Mouse (Mus musculus): ENCODE data around the gene Ap1s3.

Gene Ap1s3

GRCm38 (mm10) chr1:79671543-79672337, at the start of gene Ap1s3:
Ap1s3 (minus strand) TSS chr1:79671972.
- peak; percentile 42 for DNase-seq (ENCODE audit: low spot score in 2 of 2)

GRCm38 (mm10) chr1:79714152-79714923, 42.6 kb upstream of the Ap1s3 start:
- no peak for DNase-seq (ENCODE audit: low spot score in 2 of 2)

- DNase-seq (ENCODE audit: low spot score in 2 of 2), result no peak
These were observed 41.3 kb upstream of the Ap1s3 start for GRCm38 (mm10) chr1:79713081-79713480.

GRCm38 (mm10) chr1:79711147-79712126, 39.7 kb upstream of the Ap1s3 start:
- no peak for DNase-seq (ENCODE audit: low spot score in 2 of 2)

GRCm38 (mm10) chr1:79710678-79711077, 38.9 kb upstream of the Ap1s3 start:
- peak in 1 of 2 experiments; percentile 55 for DNase-seq (ENCODE audit: low spot score in 2 of 2)

- DNase-seq (ENCODE audit: low spot score in 2 of 2), result peak in 1 of 2 experiments; percentile 23
These were observed 38.4 kb upstream of the Ap1s3 start for GRCm38 (mm10) chr1:79710216-79710615.

- no peak for DNase-seq (ENCODE audit: low spot score in 2 of 2)
These were observed 35.6 kb upstream of the Ap1s3 start for GRCm38 (mm10) chr1:79707383-79707782.

GRCm38 (mm10) chr1:79706707-79707106, 34.9 kb upstream of the Ap1s3 start:
- no peak for DNase-seq (ENCODE audit: low spot score in 2 of 2)

GRCm38 (mm10) chr1:79704672-79705071, 32.9 kb upstream of the Ap1s3 start:
- DNase-seq (ENCODE audit: low spot score in 2 of 2), result peak in 1 of 2 experiments; percentile 20

- no peak for DNase-seq (ENCODE audit: low spot score in 2 of 2)
These were observed 31.7 kb upstream of the Ap1s3 start for GRCm38 (mm10) chr1:79703520-79703919.

- DNase-seq (ENCODE audit: low spot score in 2 of 2), result no peak
These were observed 26.7 kb upstream of the Ap1s3 start for GRCm38 (mm10) chr1:79698506-79698905.

- peak; percentile 66 to 71 for DNase-seq (ENCODE audit: low spot score in 2 of 2)
These were observed 25.6 kb upstream of the Ap1s3 start for GRCm38 (mm10) chr1:79697382-79697781.

GRCm38 (mm10) chr1:79696933-79697332, 25.2 kb upstream of the Ap1s3 start:
- no peak for DNase-seq (ENCODE audit: low spot score in 2 of 2)

- DNase-seq (ENCODE audit: low spot score in 2 of 2), result no peak
These were observed 20.7 kb upstream of the Ap1s3 start for GRCm38 (mm10) chr1:79692482-79692881.

GRCm38 (mm10) chr1:79687254-79687653, 15.5 kb upstream of the Ap1s3 start:
- no peak for DNase-seq (ENCODE audit: low spot score in 2 of 2)

GRCm38 (mm10) chr1:79684027-79684426, 12.3 kb upstream of the Ap1s3 start:
- no peak for DNase-seq (ENCODE audit: low spot score in 2 of 2)

- DNase-seq (ENCODE audit: low spot score in 2 of 2), result no peak
These were observed 11.2 kb upstream of the Ap1s3 start for GRCm38 (mm10) chr1:79682936-79683335.

- DNase-seq (ENCODE audit: low spot score in 2 of 2), result no peak
These were observed 9.0 kb upstream of the Ap1s3 start for GRCm38 (mm10) chr1:79680777-79681176.

- DNase-seq (ENCODE audit: low spot score in 2 of 2), result no peak
These were observed 6.4 kb upstream of the Ap1s3 start for GRCm38 (mm10) chr1:79678117-79678684.

- DNase-seq (ENCODE audit: low spot score in 2 of 2), result no peak
These were observed 3.9 kb upstream of the Ap1s3 start for GRCm38 (mm10) chr1:79675716-79676115.

GRCm38 (mm10) chr1:79671196-79671542, 603 bp downstream of the Ap1s3 start:
- no peak for DNase-seq (ENCODE audit: low spot score in 2 of 2)

Measured in right cerebral cortex, postnatal 10 days (tissue).